Mouse (Mus musculus) brain, embryonic 14.5 days (tissue): ENCODE measurements around the gene Nlrp6.
"Not testable (repeated sequence)": the region's sequence is repeated elsewhere in the genome, so short reads cannot be mapped to it uniquely, and the experiment has no call there.

Source experiments
- CTCF ChIP-seq: fragments of 200-500 bp; IDR thresholded peaks from 2 replicates; pipeline ENCODE4 v1.5.1; 2012; ENCODE audit warnings: inconsistent platforms, mild to moderate bottlenecking, moderate library complexity, borderline replicate concordance; ENCODE audit not compliant: insufficient read depth, insufficient read length; ENCODE audit errors: extremely low read depth
- POLR2A ChIP-seq: fragments of 200-500 bp; IDR thresholded peaks from 2 replicates; pipeline ENCODE4 v1.6.1; 2012; ENCODE audit warnings: mild to moderate bottlenecking, inconsistent platforms, borderline replicate concordance; ENCODE audit not compliant: poor library complexity, insufficient read depth, insufficient read length, severe bottlenecking; ENCODE audit errors: extremely low read depth

- TF ChIP-seq POLR2A, CTCF: not testable (repeated sequence)
These were observed 56.0 kb downstream of the Nlrp6 start for GRCm38 (mm10) chr7:140976720-140977119.
